Mouse (Mus musculus) central nervous system, embryonic 18 days (tissue): ENCODE data around the gene Mavs. TPM values are rescaled to one million over a fixed set of nuclear protein-coding genes. Genes with fewer than 3 reads are reported as not detected.

Source experiments
- polyA plus RNA-seq: library from polyadenylated mRNA; depleted of rRNA; stranded (reverse); fragments of >200 nt; gene quantifications from 2 replicates; pipeline ENCODE4 v1.2.3, GENCODE M21; 2012; rRNA removed

The Mavs gene
- polyA plus RNA-seq: 6.5 and 7.1 TPM in 2 replicates

GRCm38 (mm10) chr2:131233307-131234126 is at the start of gene Mavs:
Mavs (plus strand) TSS chr2:131234063.

GRCm38 (mm10) chr2:131186771-131187601 is 46.9 kb upstream of the Mavs start, which contains the start of the genes Cdc25b and Spef1:
Cdc25b (plus strand) TSS chr2:131186949.
Spef1 (minus strand) TSS chr2:131187282.

GRCm38 (mm10) chr2:131206778-131207177 is 27.1 kb upstream of the Mavs start, which contains the start of gene Ap5s1:
Ap5s1 (plus strand) TSS chr2:131207078.

GRCm38 (mm10) chr2:131262213-131262672 is 28.4 kb downstream of the Mavs start, which contains the start of gene Pank2:
Pank2 (plus strand) TSS chr2:131262495.

Other genes starting within 250 kb of the Mavs start
- gene Gfra4, start 191.0 kb upstream of the Mavs start, polyA plus RNA-seq: 74.6 and 77.7 TPM in 2 replicates
- 2.5 and 3.9 TPM in 2 replicates for gene Adam33, start 170.2 kb upstream of the Mavs start, polyA plus RNA-seq
- 0.35 and 0.44 TPM in 2 replicates for gene Siglec1, start 147.3 kb upstream of the Mavs start, polyA plus RNA-seq
- 8.7 and 10.0 TPM in 2 replicates for gene Hspa12b, start 106.8 kb upstream of the Mavs start, polyA plus RNA-seq
- gene Gm11037, start 100.6 kb upstream of the Mavs start, polyA plus RNA-seq: not detected in 2 replicates
- gene 1700037H04Rik, start 74.0 kb upstream of the Mavs start, polyA plus RNA-seq: 94.7 and 106 TPM in 2 replicates
- 61.7 and 62.7 TPM in 2 replicates for gene Cenpb, start 54.0 kb upstream of the Mavs start, polyA plus RNA-seq
- gene Cdc25b, start 47.1 kb upstream of the Mavs start, polyA plus RNA-seq: 25.5 and 27.5 TPM in 2 replicates
- 31.0 and 33.7 TPM in 2 replicates for gene Spef1, start 46.8 kb upstream of the Mavs start, polyA plus RNA-seq
- gene Ap5s1, start 27.0 kb upstream of the Mavs start, polyA plus RNA-seq: 32.5 and 33.6 TPM in 2 replicates
- gene Pank2, start 28.4 kb downstream of the Mavs start, polyA plus RNA-seq: 29.0 and 29.8 TPM in 2 replicates
- 32.0 and 33.2 TPM in 2 replicates for gene Rnf24, start 118.8 kb downstream of the Mavs start, polyA plus RNA-seq